ENCODE assay signal across 25 mouse cellular contexts in the genomic region with DNA sequence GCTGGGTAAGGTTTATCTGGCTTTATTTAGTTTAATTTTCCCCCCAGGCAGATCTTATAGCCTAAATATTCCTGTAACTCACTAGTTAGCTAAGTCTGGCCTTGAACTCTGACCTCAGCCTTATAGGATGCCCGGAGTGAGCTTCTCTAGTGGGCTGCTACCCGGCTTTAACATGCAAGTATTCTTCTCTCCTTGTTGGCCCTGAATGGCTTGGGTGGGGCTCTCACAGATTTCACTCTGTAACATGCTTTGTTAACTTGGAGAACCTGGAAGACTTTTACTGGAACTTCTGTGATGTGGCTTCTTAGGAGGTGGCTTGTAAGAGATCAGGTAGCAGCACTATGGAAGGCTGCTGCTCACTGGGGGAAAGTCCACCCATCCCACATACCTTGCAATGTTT.
A peak's percentile ranks its signal among the peaks of the same experiment; 100 is the strongest.
DNase-seq lines count a peak whose midpoint lies in the region; ATAC-seq lines count a peak whose summit lies in the region.
"Had no signal": no experiment of that assay in that cellular context is flagged by ENCODE, and none has a peak within 500 bp of the region (broad histone marks: within the 10 kb centered on the region; RNA-seq: fewer than 3 reads in every experiment).

No protein-coding gene starts in this region.

- H3K4me3 ChIP-seq in stomach, embryonic 16.5 days (replicated peaks; ENCODE audit: low read length), result no peak overlapping the region
- H3K4me3 ChIP-seq in hindbrain, embryonic 12.5 days, result no peak overlapping the region
- H3K4me3 ChIP-seq: embryonic facial prominence, embryonic 13.5 days; embryonic facial prominence, embryonic 15.5 days; erythroblast, embryonic 14.5 days; forebrain, embryonic 10.5 days; forebrain, embryonic 12.5 days had no signal

- no peak for ATAC-seq in stomach, embryonic 16.5 days (ENCODE audit: insufficient read depth, low FRiP score)
- ATAC-seq in hindbrain, embryonic 12.5 days (ENCODE audit: low FRiP score), result no peak
- ATAC-seq: activated CD4-positive, CD25-positive, alpha-beta regulatory T cell, adult 4 months; forebrain, embryonic 14.5 days; forebrain, embryonic 16.5 days; Patski had no signal

- no peak overlapping the region for H3K9ac ChIP-seq in stomach, embryonic 16.5 days (ENCODE audit: low read length)
- no peak overlapping the region for H3K9ac ChIP-seq in hindbrain, embryonic 12.5 days
- H3K9ac ChIP-seq: embryonic facial prominence, embryonic 13.5 days; embryonic facial prominence, embryonic 15.5 days; forebrain, embryonic 12.5 days had no signal

- H3K27ac ChIP-seq in stomach, embryonic 16.5 days (ENCODE audit: low read length), result peak overlapping the region; percentile 55; the same call in 1 of the 2 replicates
- H3K27ac ChIP-seq in hindbrain, embryonic 12.5 days, result no peak overlapping the region
- H3K27ac ChIP-seq: embryonic facial prominence, embryonic 13.5 days; embryonic facial prominence, embryonic 15.5 days; forebrain, embryonic 10.5 days; forebrain, embryonic 12.5 days had no signal

- no peak overlapping the region for H3K4me2 ChIP-seq in stomach, embryonic 16.5 days (ENCODE audit: low read depth, low read length)
- no peak overlapping the region for H3K4me2 ChIP-seq in hindbrain, embryonic 12.5 days (replicated peaks)
- H3K4me2 ChIP-seq: embryonic facial prominence, embryonic 13.5 days; embryonic facial prominence, embryonic 15.5 days; forebrain, embryonic 12.5 days had no signal

- WGBS in stomach, embryonic 16.5 days, result 77% methylated on average over 2 of the region's 2 CpGs
- 80% methylated on average over 2 of the region's 2 CpGs for WGBS in hindbrain, embryonic 12.5 days

- H3K27me3 ChIP-seq in stomach, embryonic 16.5 days (ENCODE audit: control insufficient read depth, insufficient read depth, low read length), result no peaks in the 10 kb centered on the region
- no peaks in the 10 kb centered on the region for H3K27me3 ChIP-seq in hindbrain, embryonic 12.5 days
- H3K27me3 ChIP-seq: embryonic facial prominence, embryonic 13.5 days; embryonic facial prominence, embryonic 15.5 days; forebrain, embryonic 12.5 days; Patski had no signal

- H3K4me1 ChIP-seq in stomach, embryonic 16.5 days (ENCODE audit: control insufficient read depth, insufficient read depth, low read length), result peaks cover 4% of the 10 kb centered on the region; the same call in 1 of the 2 replicates
- no peaks in the 10 kb centered on the region for H3K4me1 ChIP-seq in hindbrain, embryonic 12.5 days

- H3K9me3 ChIP-seq in stomach, embryonic 16.5 days (replicated peaks; ENCODE audit: control insufficient read depth, low read length), result no peaks in the 10 kb centered on the region
- H3K9me3 ChIP-seq in hindbrain, embryonic 12.5 days (replicated peaks), result no peaks in the 10 kb centered on the region
- H3K9me3 ChIP-seq: embryonic facial prominence, embryonic 13.5 days; embryonic facial prominence, embryonic 15.5 days; forebrain, embryonic 10.5 days; forebrain, embryonic 12.5 days; G1E had no signal

- H3K36me3 ChIP-seq in stomach, embryonic 16.5 days (ENCODE audit: control insufficient read depth, insufficient read depth, low read length), result no peaks in the 10 kb centered on the region
- H3K36me3 ChIP-seq in hindbrain, embryonic 12.5 days, result no peaks in the 10 kb centered on the region
- H3K36me3 ChIP-seq: embryonic facial prominence, embryonic 13.5 days; embryonic facial prominence, embryonic 15.5 days; forebrain, embryonic 10.5 days; forebrain, embryonic 12.5 days; G1E had no signal

- DNase-seq in ES-CJ7 (ENCODE audit: low read depth, low spot score) (peak; percentile 72), R1 (ENCODE audit: low read depth, low spot score) (peak; percentile 67)
- DNase-seq in thymus, postnatal 4 days, result no peak
- no peak for DNase-seq in lung, postnatal 10 days
- DNase-seq: adrenal gland, adult 8-10 months; adrenal gland, postnatal 14 days; adrenal gland, postnatal 36 days; cerebellum, adult 11-12 months; cerebellum, adult 2 months; cerebellum, adult 9-10 months; cerebellum, postnatal 10 days; cerebellum, postnatal 36 days; embryo, embryonic 11 days had no signal

Comparison
In these comparisons a context has a peak if more than half of its experiments do, and no peak if none do; other contexts are left out.
1. DNase-seq: peak in ES-CJ7 (single experiment) and R1 (single experiment); none in thymus, postnatal 4 days (single experiment) and lung, postnatal 10 days (single experiment).